In the genomic region with DNA sequence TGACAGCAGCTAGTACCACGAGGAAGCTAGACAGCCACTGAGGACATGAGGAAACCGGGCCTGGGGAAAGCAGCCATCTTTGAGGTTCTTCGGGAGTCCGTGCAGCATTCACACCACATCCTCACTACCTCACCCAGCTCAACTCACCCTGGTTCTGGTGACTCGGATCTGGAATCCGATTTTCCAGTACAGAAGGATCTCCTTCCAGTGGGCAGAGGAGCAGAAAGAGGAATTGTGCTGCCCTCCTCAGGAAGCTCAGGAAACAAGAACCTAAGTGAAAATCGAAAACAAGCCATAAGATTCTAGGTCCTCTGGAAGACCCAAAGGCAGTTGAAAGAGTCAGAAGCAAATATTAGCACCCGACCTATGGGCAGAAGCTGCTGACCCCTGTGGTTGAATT, we compare ENCODE assay signal across 25 mouse cellular contexts. TPM values are rescaled to one million over a fixed set of nuclear protein-coding genes. Genes with fewer than 3 reads are reported as not detected.
A peak's percentile ranks its signal among the peaks of the same experiment; 100 is the strongest.
DNase-seq lines count a peak whose midpoint lies in the region; ATAC-seq and TF ChIP-seq lines count a peak whose summit lies in the region.
"Had no signal": no experiment of that assay in that cellular context is flagged by ENCODE, and none has a peak within 500 bp of the region (broad histone marks: within the 10 kb centered on the region; RNA-seq: fewer than 3 reads in every experiment).

No protein-coding gene starts in this region.

- TF ChIP-seq CTCF in heart, postnatal 0 days (IDR thresholded peaks at IDR 0.05; ENCODE audit: low read depth): 0 out of 2 replicates have a peak, but pooled peaks have one; percentile 13
- no peak for TF ChIP-seq CTCF in heart, adult 2 months (IDR thresholded peaks at IDR 0.05)
- peak; percentile 62 for TF ChIP-seq CTCF in layer of hippocampus, adult 2 months (conservative IDR thresholded peaks at IDR 0.05)
- peak; percentile 56 for TF ChIP-seq CTCF in Patski (IDR thresholded peaks at IDR 0.05)
- TF ChIP-seq CTCF in kidney, postnatal 0 days (IDR thresholded peaks at IDR 0.05; ENCODE audit: low read depth): peak; percentile 50

- H3K9me3 ChIP-seq in heart, postnatal 0 days (replicated peaks; ENCODE audit: control insufficient read depth, low read length): no peaks in the 10 kb centered on the region
- H3K9me3 ChIP-seq in kidney, postnatal 0 days (replicated peaks; ENCODE audit: low read length): no peaks in the 10 kb centered on the region
- H3K9me3 ChIP-seq: embryonic facial prominence, embryonic 10.5 days; G1E; hindbrain, embryonic 10.5 days; lung, embryonic 15.5 days had no signal

- in situ Hi-C loops in Patski (cut with MboI; ENCODE audit: low pct_unique_long_range_greater_than_20kb): no loop called here

- no peaks in the 10 kb centered on the region for H3K79me2 ChIP-seq in heart, adult 2 months (replicated peaks; ENCODE audit: control insufficient read depth, insufficient read depth, low read length)

- no peaks in the 10 kb centered on the region for H3K4me1 ChIP-seq in heart, postnatal 0 days (ENCODE audit: control insufficient read depth, insufficient read depth)
- no peaks in the 10 kb centered on the region for H3K4me1 ChIP-seq in heart, adult 2 months (ENCODE audit: control insufficient read depth, insufficient read depth, low read length)
- H3K4me1 ChIP-seq in kidney, postnatal 0 days (replicated peaks; ENCODE audit: insufficient read depth, low read length): no peaks in the 10 kb centered on the region
- H3K4me1 ChIP-seq: hindbrain, embryonic 10.5 days; lung, embryonic 15.5 days had no signal

- DNase-seq in heart, postnatal 0 days (ENCODE audit: low spot score): no peak
- no peak for DNase-seq in heart, adult 2 months
- no peak for DNase-seq in layer of hippocampus, adult 2 months (ENCODE audit: low spot score in 2 of 2)
- DNase-seq in layer of hippocampus, postnatal 10 days (ENCODE audit: low spot score in 2 of 2): no peak
- no peak for DNase-seq in Patski (ENCODE audit: low read depth, low spot score)
- DNase-seq in kidney, postnatal 0 days (ENCODE audit: low spot score): peak; percentile 36
- no peak for DNase-seq in thymus, postnatal 10 days (ENCODE audit: low spot score in 2 of 2)
- DNase-seq in ovary, postnatal 36 days (ENCODE audit: low spot score): no peak
- DNase-seq: adrenal gland, postnatal 10 days; B cell, adult 2 months; cerebellum, adult 2 months; cerebellum, postnatal 36 days; gastrocnemius, postnatal 25 days; right cerebral cortex, adult 18-20 months had no signal

- ATAC-seq in heart, postnatal 0 days (ENCODE audit: insufficient read depth, low read depth): no peak
- ATAC-seq in Patski: no peak
- ATAC-seq in kidney, postnatal 0 days (replicated peaks; ENCODE audit: low FRiP score, low read depth): no peak
- ATAC-seq: forebrain, embryonic 16.5 days; hindbrain, embryonic 16.5 days; intestine, embryonic 16.5 days; midbrain, embryonic 16.5 days had no signal

- WGBS in heart, postnatal 0 days: 74% methylated on average over 8 of the region's 8 CpGs
- 82% methylated on average over 8 of the region's 8 CpGs for WGBS in heart, adult 2 months
- 69% methylated on average over 8 of the region's 8 CpGs for WGBS in kidney, postnatal 0 days

- no peak overlapping the region for H3K9ac ChIP-seq in heart, postnatal 0 days (replicated peaks; ENCODE audit: low read depth, low read length)
- no peak overlapping the region for H3K9ac ChIP-seq in heart, adult 2 months (ENCODE audit: low read depth, low read length)
- H3K9ac ChIP-seq in kidney, postnatal 0 days (ENCODE audit: low read depth, low read length): no peak overlapping the region
- H3K9ac ChIP-seq: liver, embryonic 14.5 days; lung, embryonic 15.5 days had no signal

- intact Hi-C loops in heart, adult 2 months (cut with DNase I): no loop called here

- H3K27ac ChIP-seq in heart, postnatal 0 days (ENCODE audit: low read depth): no peak overlapping the region
- no peak overlapping the region for H3K27ac ChIP-seq in heart, adult 2 months
- H3K27ac ChIP-seq in layer of hippocampus, adult 2 months: no peak overlapping the region
- no peak overlapping the region for H3K27ac ChIP-seq in kidney, postnatal 0 days
- H3K27ac ChIP-seq: embryonic facial prominence, embryonic 10.5 days; hindbrain, embryonic 10.5 days; liver, embryonic 14.5 days; lung, embryonic 15.5 days; macrophage had no signal

- CTCF ChIA-PET in Patski (lab: Charles Lee): interaction anchor here (1.4 kb wide), 1 partner anchor 27 kb away, joined by 4 read pairs; no protein-coding TSS in a partner anchor

- peaks cover 44% of the 10 kb centered on the region for H3K36me3 ChIP-seq in heart, postnatal 0 days (replicated peaks; ENCODE audit: control insufficient read depth, insufficient read depth, low read length)
- H3K36me3 ChIP-seq in heart, adult 2 months (ENCODE audit: control insufficient read depth, insufficient read depth, low read length): no peaks in the 10 kb centered on the region
- H3K36me3 ChIP-seq in kidney, postnatal 0 days (ENCODE audit: insufficient read depth, low read length): 0 out of 2 replicates have a peak, but pooled peaks cover 2% of the 10 kb centered on the region

- no peak overlapping the region for H3K4me2 ChIP-seq in heart, postnatal 0 days (ENCODE audit: low read depth, low read length)
- no peak overlapping the region for H3K4me2 ChIP-seq in kidney, postnatal 0 days (ENCODE audit: low read length)
- H3K4me2 ChIP-seq: lung, embryonic 15.5 days had no signal

- no peak for TF ChIP-seq POLR2A in heart, adult 2 months (IDR thresholded peaks at IDR 0.05; ENCODE audit: insufficient read depth, low read depth, low read length)

- no peaks in the 10 kb centered on the region for H3K27me3 ChIP-seq in heart, postnatal 0 days (ENCODE audit: control insufficient read depth, insufficient read depth, low read length)
- no peaks in the 10 kb centered on the region for H3K27me3 ChIP-seq in heart, adult 2 months (ENCODE audit: control insufficient read depth, insufficient read depth, low read length)
- H3K27me3 ChIP-seq in Patski: no peaks in the 10 kb centered on the region
- no peaks in the 10 kb centered on the region for H3K27me3 ChIP-seq in kidney, postnatal 0 days (ENCODE audit: insufficient read depth, low read length)
- H3K27me3 ChIP-seq: CH12.LX; lung, embryonic 15.5 days had no signal

- POLR2A ChIA-PET in Patski (lab: Charles Lee): interaction anchor here (0.6 kb wide), 1 partner anchor 162 kb away, joined by 3 read pairs; no protein-coding TSS in a partner anchor

- no peak overlapping the region for H3K4me3 ChIP-seq in heart, postnatal 0 days (ENCODE audit: low read depth, low read length)
- no peak overlapping the region for H3K4me3 ChIP-seq in heart, adult 2 months
- H3K4me3 ChIP-seq in layer of hippocampus, adult 2 months: no peak overlapping the region
- no peak overlapping the region for H3K4me3 ChIP-seq in kidney, postnatal 0 days (replicated peaks; ENCODE audit: low read depth, low read length)
- H3K4me3 ChIP-seq: embryonic facial prominence, embryonic 10.5 days; hindbrain, embryonic 10.5 days; lung, embryonic 15.5 days had no signal

- TF ChIP-seq EP300 in heart, postnatal 0 days (IDR thresholded peaks at IDR 0.05; ENCODE audit: low read depth): no peak
- TF ChIP-seq EP300 in heart, adult 2 months (IDR thresholded peaks at IDR 0.05; ENCODE audit: insufficient read depth, low read depth, low read length): no peak

RNA-seq across cellular contexts. Expression of gene Mpp4, which starts 7.1 kb away (rescaled TPM):
- total RNA-seq in heart, postnatal 0 days (2014; rRNA removed; ENCODE audit: low replicate concordance): not detected in 2 replicates
- polyA plus RNA-seq in heart, postnatal 0 days (2015; fragmentation: Nextera tagmentation; extraction: Ambion mirVana): 0.05 TPM in 1 of 2 replicates, not detected in the other
- not detected for total RNA-seq in heart, adult 2 months (2021)
- 0.26 and 0.45 TPM in 2 replicates for polyA plus RNA-seq in heart, adult 2 months (2012; rRNA removed)
- total RNA-seq in layer of hippocampus, adult 2 months (2021): 1 to 10 TPM; 1.8 to 2.7 TPM
- 1 to 10 TPM in 1 of 2 experiments, under 1 TPM in 1; 0.89 to 1.0 TPM for total RNA-seq in layer of hippocampus, postnatal 10 days (2021)
- polyA plus RNA-seq in Patski (2021): 0.67 TPM
- polyA plus RNA-seq in kidney, postnatal 0 days (2015; fragmentation: Nextera tagmentation; extraction: Ambion mirVana): 0.43 and 0.49 TPM in 2 replicates

RNA-seq across cellular contexts. Expression of gene Tmem237, which starts 50.1 kb away (rescaled TPM):
- total RNA-seq in heart, postnatal 0 days (2014; rRNA removed; ENCODE audit: low replicate concordance): 7.6 and 15.9 TPM in 2 replicates
- polyA plus RNA-seq in heart, postnatal 0 days (2015; fragmentation: Nextera tagmentation; extraction: Ambion mirVana): 6.6 and 9.2 TPM in 2 replicates
- total RNA-seq in heart, adult 2 months (2021): 1 to 10 TPM; 3.5 to 3.7 TPM
- polyA plus RNA-seq in heart, adult 2 months (2012; rRNA removed): 2.4 and 4.9 TPM in 2 replicates
- 10 to 100 TPM; 29.8 to 31.6 TPM for total RNA-seq in layer of hippocampus, adult 2 months (2021)
- total RNA-seq in layer of hippocampus, postnatal 10 days (2021): 10 to 100 TPM; 27.8 to 29.7 TPM
- 35.2 TPM for polyA plus RNA-seq in Patski (2021)
- 39.9 and 42.9 TPM in 2 replicates for polyA plus RNA-seq in kidney, postnatal 0 days (2015; fragmentation: Nextera tagmentation; extraction: Ambion mirVana)
